Mouse (Mus musculus) retina, adult 2 months (tissue): ENCODE measurements at regions not wholly inside any gene's neighbourhood (a gene's known extent, or its start where the extent isn't known, plus 50 kb on each side); places are given as distances from the start of the nearest gene placed in this dataset.
"Not testable (repeated sequence)": the region's sequence is repeated elsewhere in the genome, so short reads cannot be mapped to it uniquely, and the experiment has no call there.

Source experiments
- DNase-seq: peaks from one replicate; pipeline ENCODE4 v3.0.0-alpha.2; 2012; ENCODE audit warnings: low read depth, low spot score

DNA sequence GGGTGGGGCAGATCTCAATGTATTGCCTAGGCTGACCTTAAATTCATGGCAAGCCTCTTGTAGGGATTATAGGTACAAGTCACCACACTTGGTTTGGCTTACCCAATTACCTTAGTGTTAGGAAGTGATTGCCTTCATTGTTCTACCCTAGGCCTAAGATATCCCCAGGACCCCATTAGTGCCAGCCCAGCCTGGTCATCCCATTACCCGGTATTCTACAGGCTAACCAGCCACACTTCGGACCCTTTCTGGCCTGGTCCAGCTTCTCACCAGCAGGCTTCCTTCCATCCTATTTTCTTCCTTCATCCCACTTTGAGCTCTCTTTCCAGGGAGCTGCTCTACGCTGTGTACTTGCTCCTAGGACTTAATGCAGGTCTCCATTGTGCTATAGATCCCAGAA, 59.5 kb downstream of the Tex35 start:
- DNase-seq, result no peak

GRCm38 (mm10) chr1:157048201-157048923, 60.1 kb downstream of the Tex35 start:
- no peak for DNase-seq

GRCm38 (mm10) chr1:157047751-157048200, 60.7 kb downstream of the Tex35 start:
- no peak for DNase-seq

DNA sequence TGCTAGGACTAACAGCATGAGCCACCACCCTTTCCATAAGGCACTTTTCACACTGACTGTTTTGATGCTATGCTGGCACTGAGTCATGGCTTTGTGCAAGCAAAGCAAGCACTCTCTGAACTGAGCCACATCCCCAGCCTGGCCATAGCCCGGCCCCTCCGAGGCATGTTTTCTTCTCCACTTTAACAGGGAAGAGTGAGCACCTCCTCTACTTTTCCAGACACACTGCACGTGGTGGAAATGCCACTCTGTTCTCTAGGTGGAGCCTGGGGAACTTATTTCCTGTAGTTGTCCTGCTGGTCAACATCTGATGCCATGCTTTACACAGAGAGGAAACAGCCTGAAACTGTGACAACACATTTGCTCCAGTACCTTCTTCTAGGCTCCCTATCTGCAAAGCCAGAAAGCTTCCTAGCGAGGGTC, 61.7 kb downstream of the Tex35 start:
- no peak for DNase-seq

- DNase-seq, result no peak
Measured at GRCm38 (mm10) chr1:157039836-157040196, 68.7 kb downstream of the Tex35 start.

DNA sequence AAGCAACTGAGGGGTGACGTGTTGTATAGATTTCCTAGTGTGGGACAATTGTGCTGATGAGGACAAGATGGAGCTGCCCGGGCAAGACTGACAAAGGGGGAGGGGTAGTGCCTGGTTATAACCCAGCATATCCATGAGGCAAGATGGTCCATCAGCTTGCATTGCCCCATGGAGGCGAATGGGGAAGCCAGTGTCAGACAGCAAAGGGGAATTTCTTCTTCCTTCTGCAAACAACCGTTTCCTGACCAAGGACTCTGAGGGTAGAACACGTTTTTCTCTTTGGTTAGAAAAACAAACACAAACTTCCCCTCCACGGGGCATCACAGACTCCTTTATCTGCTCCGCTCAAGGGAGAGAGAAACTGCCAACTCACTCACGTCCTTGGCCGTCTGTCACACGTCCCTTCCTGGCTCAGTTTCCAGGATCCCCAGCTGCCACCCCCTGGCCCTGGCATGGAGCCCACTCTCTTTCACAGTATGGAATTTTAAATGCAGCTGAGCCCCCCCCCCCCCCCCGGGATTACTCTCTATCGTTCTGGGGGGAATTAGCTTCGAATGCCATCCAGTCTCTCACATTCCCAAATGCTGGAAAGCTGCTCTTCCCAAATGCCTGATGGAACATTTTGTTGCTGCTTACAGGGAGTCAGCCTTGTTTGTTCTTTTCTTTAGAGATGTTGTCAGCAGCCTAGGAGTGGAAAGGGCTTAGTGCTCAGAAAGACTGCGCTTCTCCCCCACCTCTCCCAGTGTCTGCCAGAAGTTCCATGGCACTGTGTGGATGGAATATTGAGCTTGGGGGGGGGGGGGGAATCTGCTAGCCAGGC, 69.3 kb downstream of the Tex35 start:
- DNase-seq, result no peak

DNA sequence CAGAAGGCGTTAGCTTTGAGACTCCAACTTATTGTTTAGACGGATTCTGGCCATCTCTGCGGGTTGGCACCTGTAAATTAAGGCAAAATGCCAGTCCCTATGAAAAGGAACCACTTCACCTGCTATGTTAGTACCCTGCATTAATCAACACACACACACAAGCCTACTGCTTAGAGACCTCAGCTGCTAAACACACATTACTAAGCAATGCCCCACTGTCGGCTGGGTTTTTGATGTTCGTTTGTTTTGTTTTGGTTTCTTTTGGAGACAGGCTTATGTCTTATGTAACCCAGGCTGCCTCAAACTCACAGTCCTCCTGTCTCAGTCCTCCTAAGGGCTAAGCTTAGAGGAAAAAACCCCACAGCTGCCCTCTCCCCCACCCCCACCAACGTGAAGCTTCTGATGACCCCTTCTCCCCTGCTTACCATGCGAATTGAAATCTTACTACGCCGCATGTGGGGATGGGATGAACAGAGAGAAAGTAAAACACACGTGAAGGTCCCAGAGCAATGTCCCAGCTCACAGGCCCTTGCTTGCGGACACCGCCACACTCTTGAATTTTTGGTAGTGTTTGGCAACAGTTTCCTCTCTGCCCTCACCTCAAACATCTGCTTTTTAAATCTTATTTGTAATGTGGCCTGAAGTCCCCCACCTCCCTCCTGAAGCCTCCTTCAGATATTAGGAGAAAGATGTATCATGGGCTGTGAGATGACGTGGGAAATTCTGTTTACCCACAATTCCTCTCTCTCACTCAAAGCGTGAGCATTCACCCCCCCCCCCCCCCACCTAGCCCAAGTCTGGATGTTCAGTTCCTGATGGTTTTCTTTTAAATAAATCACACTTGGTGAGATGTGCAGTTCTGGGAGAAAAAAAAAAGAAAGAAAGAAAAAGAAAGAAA, 70.1 kb downstream of the Tex35 start:
- DNase-seq, result no peak

- no peak for DNase-seq
Measured at GRCm38 (mm10) chr1:157037246-157037991, 71.1 kb downstream of the Tex35 start.

DNA sequence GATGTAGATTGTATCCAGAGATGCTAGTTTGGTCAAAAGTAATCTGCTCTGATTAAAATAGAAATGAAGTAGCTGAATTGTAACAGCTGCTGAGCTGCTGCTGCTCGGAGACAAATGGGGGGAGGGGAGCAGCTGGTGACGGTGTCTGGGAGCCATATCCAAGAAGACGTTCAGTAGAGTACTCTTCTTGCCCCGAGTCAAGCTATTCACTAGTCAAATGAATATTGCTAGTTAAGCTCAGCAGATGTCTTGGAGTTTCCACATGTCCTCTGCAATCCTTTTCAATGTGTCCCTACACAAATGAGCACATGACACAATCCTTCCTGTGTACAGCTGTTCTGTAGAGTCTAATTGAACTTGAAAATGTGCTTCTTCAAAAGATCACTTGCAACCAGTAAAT, 71.7 kb downstream of the Tex35 start:
- no peak for DNase-seq

DNA sequence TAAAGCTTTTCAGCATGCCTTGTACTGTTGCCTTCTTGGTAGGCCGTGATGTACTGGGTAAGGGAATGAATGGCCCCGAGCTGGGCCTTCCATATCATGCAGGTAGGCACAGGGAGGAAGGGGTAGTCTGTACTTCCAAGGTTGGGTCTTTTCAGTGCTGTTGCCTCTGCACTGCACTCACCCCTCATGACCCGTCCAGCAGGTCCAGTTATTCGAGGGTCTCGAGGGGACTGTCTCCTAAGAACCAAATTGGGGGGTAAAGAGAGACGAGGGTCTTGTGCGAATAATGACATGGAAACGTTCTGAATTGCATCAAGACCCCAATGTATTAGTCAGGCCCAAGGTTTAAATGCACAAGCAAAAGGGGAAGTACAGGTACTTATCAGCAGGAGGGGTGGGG, 73.3 kb downstream of the Tex35 start:
- DNase-seq, result not testable (repeated sequence)

DNA sequence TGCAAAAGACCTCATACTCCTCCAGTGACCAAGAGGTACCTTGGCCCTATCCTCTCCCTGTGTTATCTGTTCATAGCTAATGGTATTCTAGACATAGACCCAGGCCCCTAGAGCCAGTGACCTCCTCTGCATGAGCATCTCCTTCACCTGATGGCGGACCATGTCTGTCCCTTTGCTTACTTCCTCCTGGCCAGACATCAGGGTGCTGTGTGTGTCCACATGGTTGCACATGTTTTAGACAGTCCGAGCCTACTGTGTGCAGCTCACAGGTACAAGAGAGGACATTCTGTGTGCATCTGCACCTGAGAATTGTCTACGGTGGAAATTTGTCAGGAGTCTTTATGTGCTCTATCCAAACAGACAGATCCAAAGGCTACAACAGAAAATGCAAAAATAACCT, 79.8 kb downstream of the Tex35 start:
- DNase-seq, result no peak

DNA sequence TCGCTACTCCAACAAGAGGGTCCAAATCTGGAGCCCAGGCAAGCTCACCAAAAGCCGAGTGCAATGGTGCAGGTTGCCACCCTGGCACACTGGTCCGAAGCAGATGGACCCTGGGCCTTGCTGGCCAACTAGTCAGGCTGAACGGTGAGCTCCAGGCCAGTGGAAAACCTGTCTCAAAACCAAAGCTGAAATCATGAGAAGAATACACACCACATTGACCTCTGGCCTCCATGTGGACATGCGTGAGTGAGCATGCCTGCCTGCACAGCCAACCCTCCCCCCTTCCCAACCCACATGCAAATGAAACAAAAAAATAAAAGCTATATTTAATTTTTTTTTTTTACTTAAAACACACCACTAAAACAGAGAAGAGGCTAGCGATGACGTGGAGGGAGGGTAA, 80.8 kb downstream of the Tex35 start:
- DNase-seq, result no peak

DNA sequence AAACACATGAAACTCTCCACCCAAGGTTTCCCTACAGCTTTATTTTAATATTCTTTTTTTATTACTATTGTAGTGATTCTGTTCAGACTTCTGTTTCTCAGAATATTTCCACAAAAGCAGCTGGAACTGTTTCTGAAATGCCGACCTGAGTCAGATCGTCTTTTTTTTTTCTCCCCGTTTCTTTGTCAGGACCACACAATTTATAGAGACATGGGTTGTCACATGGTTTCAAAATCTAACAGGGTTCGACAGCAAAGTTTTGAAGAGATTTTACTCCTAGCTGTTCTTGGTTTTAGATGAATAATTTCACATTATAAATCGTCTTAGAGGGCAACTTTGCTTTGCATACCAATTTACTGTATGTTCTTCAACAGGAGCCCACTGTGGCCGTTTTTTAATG, 84.0 kb upstream of the Ralgps2 start:
- no peak for DNase-seq

- DNase-seq, result no peak
Measured at GRCm38 (mm10) chr1:157022456-157023435, 83.3 kb upstream of the Ralgps2 start.

- no peak for DNase-seq
Measured at GRCm38 (mm10) chr1:157019892-157020291, 80.5 kb upstream of the Ralgps2 start.

- DNase-seq, result no peak
Measured at GRCm38 (mm10) chr1:157018726-157019125, 79.3 kb upstream of the Ralgps2 start.

GRCm38 (mm10) chr1:157017198-157017994, 78.0 kb upstream of the Ralgps2 start:
- DNase-seq, result no peak

GRCm38 (mm10) chr1:157016625-157017024, 77.2 kb upstream of the Ralgps2 start:
- DNase-seq, result no peak
